Mouse (Mus musculus) ES-Bruce4 (cell line): ENCODE data around the gene Ispd. TPM values are rescaled to one million over a fixed set of nuclear protein-coding genes. Genes with fewer than 3 reads are reported as not detected.

Experiments used
- H3K27ac ChIP-seq: 2 replicates; pipeline ENCODE4 v1.5.1; 2012; ENCODE audit warnings: low read length, inconsistent platforms; ENCODE audit not compliant: insufficient read depth
- H3K27me3 ChIP-seq: 2 replicates; pipeline ENCODE4 v1.6.1; 2012; ENCODE audit warnings: mild to moderate bottlenecking, low read length, inconsistent platforms; ENCODE audit not compliant: control insufficient read depth, poor library complexity, insufficient read depth, severe bottlenecking
- H3K36me3 ChIP-seq: 2 replicates; pipeline ENCODE4 v1.6.1; 2012; ENCODE audit warnings: inconsistent platforms, mild to moderate bottlenecking, low read length, moderate library complexity; ENCODE audit not compliant: control insufficient read depth, poor library complexity, insufficient read depth, severe bottlenecking
- H3K4me1 ChIP-seq: one replicate; pipeline ENCODE4 v1.8.1; 2011; ENCODE audit warnings: low read length; ENCODE audit not compliant: control insufficient read depth, insufficient read depth
- H3K4me3 ChIP-seq: 2 replicates; pipeline ENCODE4 v1.5.1; 2011; ENCODE audit warnings: low read depth, mild to moderate bottlenecking, low read length
- H3K9ac ChIP-seq: 2 replicates; pipeline ENCODE4 v1.6.1; 2012; ENCODE audit warnings: low read depth, mild to moderate bottlenecking, inconsistent platforms; ENCODE audit not compliant: poor library complexity, severe bottlenecking
- H3K9me3 ChIP-seq: replicated peaks from 2 replicates; pipeline ENCODE4 v1.6.1; 2012; ENCODE audit warnings: mild to moderate bottlenecking, low read length, inconsistent platforms; ENCODE audit not compliant: control insufficient read depth, poor library complexity, insufficient read depth, severe bottlenecking
- CTCF ChIP-seq: IDR thresholded peaks from one replicate; pipeline ENCODE4 v1.8.1; 2011; ENCODE audit warnings: low read depth, low read length
- EP300 ChIP-seq: IDR thresholded peaks from 2 replicates; pipeline ENCODE4 v1.6.1; 2011; ENCODE audit warnings: low read depth, low read length; ENCODE audit not compliant: insufficient read depth
- POLR2A ChIP-seq: IDR thresholded peaks from one replicate; pipeline ENCODE4 v1.8.1; 2011; ENCODE audit warnings: low read length; ENCODE audit not compliant: insufficient read depth
- polyA plus RNA-seq: library from polyadenylated mRNA; stranded (reverse); fragments of >200 nt; gene quantifications from 2 replicates; pipeline ENCODE4 v1.2.4, GENCODE M21; 2011; ENCODE audit warnings: low read depth; ENCODE audit not compliant: missing spikeins, insufficient read depth, insufficient read length

The Ispd gene
- polyA plus RNA-seq, 1 experiment, result 1.2 TPM

- no peaks in the 10 kb centered on the region for H3K9me3 ChIP-seq
- no peak overlapping the region for H3K4me3 ChIP-seq
- H3K9ac ChIP-seq, result no peak overlapping the region
- no peak overlapping the region for H3K27ac ChIP-seq
- TF ChIP-seq CTCF (no peak), POLR2A (no peak), EP300 (no peak)
- no peaks in the 10 kb centered on the region for H3K36me3 ChIP-seq
- H3K27me3 ChIP-seq, result no peaks in the 10 kb centered on the region
- H3K4me1 ChIP-seq, result no peaks in the 10 kb centered on the region
Observed at GRCm38 (mm10) chr12:36497565-36497964, 116.3 kb downstream of the Ispd start.

DNA sequence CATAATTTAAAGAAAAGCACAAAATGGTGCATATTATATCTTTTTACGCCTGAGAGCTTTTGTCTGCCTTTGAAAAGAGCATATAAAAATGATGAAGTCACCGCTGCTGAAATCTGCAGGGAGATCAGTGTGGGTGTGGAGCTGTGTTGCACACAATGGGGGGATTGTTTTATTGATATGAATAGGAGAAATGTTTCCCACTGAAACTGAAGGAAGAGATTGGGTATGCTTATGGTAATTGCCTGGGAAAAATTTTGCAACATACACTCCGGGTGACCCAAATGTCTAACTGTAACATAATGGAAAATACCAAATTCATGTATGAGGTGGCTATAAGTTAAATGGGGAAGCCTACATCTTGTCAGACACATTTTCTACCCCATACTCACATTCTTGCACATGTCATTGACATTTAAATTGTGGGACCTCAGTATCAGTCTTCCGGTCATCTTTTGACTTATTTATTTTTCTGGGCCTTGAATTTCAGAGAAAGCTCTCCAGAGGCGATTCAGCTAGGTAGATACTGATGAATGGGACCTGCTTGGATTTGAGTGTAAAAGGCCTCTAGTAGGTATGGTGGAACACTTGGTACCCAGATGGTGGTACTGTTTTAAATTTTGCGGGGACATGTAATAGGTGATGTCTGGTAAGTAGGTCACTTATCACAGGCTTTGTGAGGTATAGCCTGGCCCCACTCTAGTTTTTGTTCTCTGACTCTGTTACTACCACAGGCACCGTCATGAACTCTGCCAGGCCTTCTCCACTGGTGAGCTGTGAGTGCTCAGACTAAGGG, 126.1 kb downstream of the Ispd start:
- Histone ChIP-seq H3K9ac (no peak overlapping the region), H3K4me3 (no peak overlapping the region)

GRCm38 (mm10) chr12:36509954-36510642, 128.8 kb downstream of the Ispd start:
- H3K27me3 ChIP-seq, result no peaks in the 10 kb centered on the region
- no peak overlapping the region for H3K27ac ChIP-seq
- H3K4me1 ChIP-seq, result no peaks in the 10 kb centered on the region
- H3K4me3 ChIP-seq, result no peak overlapping the region
- no peaks in the 10 kb centered on the region for H3K36me3 ChIP-seq
- H3K9ac ChIP-seq, result no peak overlapping the region
- TF ChIP-seq POLR2A, result no peak
- no peak for TF ChIP-seq CTCF
- no peak for TF ChIP-seq EP300
- H3K9me3 ChIP-seq, result no peaks in the 10 kb centered on the region

More for the DNA sequence above, 126.1 kb downstream of the Ispd start:
- TF ChIP-seq EP300 (no peak), CTCF (no peak), POLR2A (no peak)
- H3K36me3 ChIP-seq, result no peaks in the 10 kb centered on the region
- no peaks in the 10 kb centered on the region for H3K27me3 ChIP-seq
- H3K9me3 ChIP-seq, result no peaks in the 10 kb centered on the region
- no peaks in the 10 kb centered on the region for H3K4me1 ChIP-seq
- no peak overlapping the region for H3K27ac ChIP-seq

- Histone ChIP-seq H3K27ac (no peak overlapping the region), H3K4me1 (no peaks in the 10 kb centered on the region), H3K9me3 (no peaks in the 10 kb centered on the region), H3K27me3 (no peaks in the 10 kb centered on the region), H3K36me3 (no peaks in the 10 kb centered on the region), H3K9ac (no peak overlapping the region), H3K4me3 (no peak overlapping the region)
- no peak for TF ChIP-seq EP300
Observed at GRCm38 (mm10) chr12:36521774-36522173, 140.5 kb downstream of the Ispd start.

- Histone ChIP-seq H3K9ac (no peak overlapping the region), H3K4me3 (no peak overlapping the region), H3K9me3 (no peaks in the 10 kb centered on the region), H3K4me1 (no peaks in the 10 kb centered on the region), H3K27me3 (no peaks in the 10 kb centered on the region), H3K27ac (no peak overlapping the region), H3K36me3 (no peaks in the 10 kb centered on the region)
- TF ChIP-seq CTCF, result no peak
- no peak for TF ChIP-seq POLR2A
- no peak for TF ChIP-seq EP300
Observed at GRCm38 (mm10) chr12:36523515-36523914, 142.3 kb downstream of the Ispd start.

DNA sequence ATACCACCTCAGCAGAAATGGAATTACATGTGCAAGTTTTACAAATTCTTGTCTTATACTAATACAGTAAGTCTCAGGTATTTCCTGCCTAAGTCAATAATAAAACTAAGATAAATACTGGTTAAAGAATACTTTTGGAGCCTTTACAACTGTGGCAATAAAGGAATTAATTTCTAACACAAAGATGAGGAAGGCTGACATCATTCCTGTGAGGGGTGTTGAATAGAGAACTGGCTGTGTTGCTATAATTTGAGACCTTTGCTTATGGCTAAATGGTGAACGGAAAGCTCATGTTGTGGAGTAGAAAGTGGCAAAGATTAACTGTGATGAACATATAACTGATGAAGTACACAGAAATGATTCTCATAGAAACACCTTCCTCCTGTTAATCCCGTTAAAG, 149.7 kb downstream of the Ispd start:
- no peak overlapping the region for H3K9ac ChIP-seq
- no peaks in the 10 kb centered on the region for H3K27me3 ChIP-seq
- no peak overlapping the region for H3K27ac ChIP-seq
- no peaks in the 10 kb centered on the region for H3K4me1 ChIP-seq
- H3K4me3 ChIP-seq, result no peak overlapping the region
- no peaks in the 10 kb centered on the region for H3K9me3 ChIP-seq
- H3K36me3 ChIP-seq, result no peaks in the 10 kb centered on the region
- TF ChIP-seq CTCF, result no peak
- TF ChIP-seq POLR2A, result no peak
- no peak for TF ChIP-seq EP300
